Mouse (Mus musculus): ENCODE results near the gene Txndc12.

GRCm38 (mm10) chr4:108832916-108833827 lies 1.2 kb upstream of the Txndc12 start, which contains the start of gene Btf3l4:
- TF ChIP-seq POLR2A (IDR thresholded peaks at IDR 0.05; ENCODE audit: borderline replicate concordance, low read depth, low read length) = no peak
- no peak for TF ChIP-seq CTCF (IDR thresholded peaks at IDR 0.05; ENCODE audit: low read depth, low read length)
